Mouse (Mus musculus) CH12.LX (cell line): ENCODE measurements around the gene Etl4. TPM values are rescaled to one million over a fixed set of nuclear protein-coding genes. Genes with fewer than 3 reads are reported as not detected.

Source experiments
- DNase-seq: peaks from one replicate; pipeline ENCODE4 v3.0.0-alpha.2; 2013; ENCODE audit errors: extremely low read depth
- H3K27ac ChIP-seq: 2 replicates; pipeline ENCODE4 v1.5.1; 2012; ENCODE audit warnings: low read depth, mild to moderate bottlenecking, control low read depth, moderate library complexity; ENCODE audit not compliant: insufficient read depth
- H3K27me3 ChIP-seq: replicated peaks from 2 replicates; pipeline ENCODE3; 2012; ENCODE audit warnings: inconsistent platforms
- H3K36me3 ChIP-seq, 2 experiments: replicated peaks in 1 of 2; 2 replicates each; pipeline versions ENCODE3 to v1.6.1; 2012; ENCODE audit warnings: inconsistent platforms in 1 of 2, low read length in 1 of 2, mild to moderate bottlenecking in 1 of 2, mixed read lengths in 1 of 2, moderate library complexity in 1 of 2; ENCODE audit not compliant: control insufficient read depth in 1 of 2, insufficient read depth in 1 of 2
- H3K4me1 ChIP-seq, 2 experiments: 2 replicates each; pipeline ENCODE4 v1.6.1; 2012; ENCODE audit warnings: inconsistent platforms in 1 of 2, moderate library complexity in 1 of 2; ENCODE audit not compliant: insufficient read depth in 2 of 2, control insufficient read depth in 1 of 2
- H3K4me2 ChIP-seq: 2 replicates; pipeline ENCODE4 v1.6.1; 2012; ENCODE audit warnings: low read depth, mild to moderate bottlenecking, control low read depth; ENCODE audit not compliant: poor library complexity, insufficient read depth, severe bottlenecking
- H3K4me3 ChIP-seq, 3 experiments: fragments of 150-350 bp in 1 of 3; sonication (generic) in 1 of 3; replicated peaks in 1 of 3; 2 replicates each; pipeline versions ENCODE3 to v1.5.1; 2011 to 2012; ENCODE audit warnings: low read depth in 2 of 3, low read length in 2 of 3, mild to moderate bottlenecking in 2 of 3, moderate library complexity in 2 of 3, control low read depth in 1 of 3, improper control_type of control experiment in 1 of 3, inconsistent platforms in 1 of 3, mixed read lengths in 1 of 3; ENCODE audit not compliant: poor library complexity in 1 of 3
- H3K79me2 ChIP-seq: replicated peaks from 2 replicates; pipeline ENCODE4 v1.6.1; 2012; ENCODE audit warnings: mild to moderate bottlenecking, moderate library complexity; ENCODE audit not compliant: control insufficient read depth, poor library complexity, insufficient read depth, severe bottlenecking; ENCODE audit errors: extremely low read depth
- H3K9ac ChIP-seq: 2 replicates; pipeline ENCODE4 v1.6.1; 2012; ENCODE audit warnings: low read depth, mild to moderate bottlenecking, control low read depth, moderate library complexity; ENCODE audit not compliant: insufficient read depth
- H3K9me3 ChIP-seq: replicated peaks from 2 replicates; pipeline ENCODE3; 2012; ENCODE audit warnings: low read length, inconsistent platforms, mixed read lengths
- BHLHE40 ChIP-seq: IDR thresholded peaks from 2 replicates; pipeline ENCODE4 v1.6.1; 2011; ENCODE audit warnings: mild to moderate bottlenecking, low read depth, low read length, improper control_type of control experiment
- CHD1 ChIP-seq: IDR thresholded peaks from 2 replicates; pipeline ENCODE4 v1.6.1; 2012; ENCODE audit warnings: low read depth, low read length, improper control_type of control experiment, inconsistent platforms
- CHD2 ChIP-seq: IDR thresholded peaks from 2 replicates; pipeline ENCODE4 v1.6.1; 2011; ENCODE audit warnings: low read length, improper control_type of control experiment
- CTCF ChIP-seq, 2 experiments: IDR thresholded peaks in 1 of 2; conservative IDR thresholded peaks in 1 of 2; 2 replicates each; pipeline ENCODE4 v1.5.1; 2011 to 2012; ENCODE audit warnings: low read depth in 2 of 2, low read length in 2 of 2, improper control_type of control experiment in 1 of 2, inconsistent platforms in 1 of 2, mild to moderate bottlenecking in 1 of 2, moderate library complexity in 1 of 2
- E2F4 ChIP-seq: IDR thresholded peaks from 2 replicates; pipeline ENCODE4 v1.6.1; 2011; ENCODE audit warnings: low read depth, low read length, improper control_type of control experiment; ENCODE audit not compliant: insufficient replicate concordance
- ELF1 ChIP-seq: IDR thresholded peaks from 2 replicates; pipeline ENCODE4 v1.6.1; 2014; ENCODE audit warnings: low read depth, mild to moderate bottlenecking, inconsistent platforms, low read length, improper control_type of control experiment
- EP300 ChIP-seq: IDR thresholded peaks from 2 replicates; pipeline ENCODE4 v1.6.1; 2011; ENCODE audit warnings: low read length, improper control_type of control experiment
- ETS1 ChIP-seq: conservative IDR thresholded peaks from 2 replicates; pipeline ENCODE4 v1.6.1; 2012; ENCODE audit warnings: low read depth, mild to moderate bottlenecking, inconsistent platforms, low read length, improper control_type of control experiment, moderate library complexity
- GABPA ChIP-seq: IDR thresholded peaks from 2 replicates; pipeline ENCODE4 v1.6.1; 2012; ENCODE audit warnings: low read depth, low read length, improper control_type of control experiment, inconsistent platforms; ENCODE audit not compliant: insufficient replicate concordance
- HCFC1 ChIP-seq: IDR thresholded peaks from 2 replicates; pipeline ENCODE4 v1.6.1; 2012; ENCODE audit warnings: low read depth, mild to moderate bottlenecking, inconsistent platforms, low read length, improper control_type of control experiment
- IRF4 ChIP-seq: IDR thresholded peaks from 2 replicates; pipeline ENCODE4 v1.6.1; 2014; ENCODE audit warnings: low read depth, mild to moderate bottlenecking, inconsistent platforms, low read length, improper control_type of control experiment
- JUN ChIP-seq: IDR thresholded peaks from 2 replicates; pipeline ENCODE4 v1.6.1; 2011; ENCODE audit warnings: low read depth, mild to moderate bottlenecking, low read length, improper control_type of control experiment, moderate library complexity; ENCODE audit not compliant: insufficient read depth
- JUND ChIP-seq: conservative IDR thresholded peaks from 2 replicates; pipeline ENCODE4 v1.6.1; 2011; ENCODE audit warnings: low read depth, low read length, improper control_type of control experiment
- KAT2A ChIP-seq: IDR thresholded peaks from 2 replicates; pipeline ENCODE4 v1.6.1; 2012; ENCODE audit warnings: low read length, improper control_type of control experiment, inconsistent platforms; ENCODE audit not compliant: insufficient replicate concordance
- MAFK ChIP-seq: IDR thresholded peaks from 2 replicates; pipeline ENCODE4 v1.6.1; 2011; ENCODE audit warnings: low read length, improper control_type of control experiment; ENCODE audit not compliant: insufficient replicate concordance
- MAX ChIP-seq: IDR thresholded peaks from 2 replicates; pipeline ENCODE4 v1.6.1; 2011; ENCODE audit warnings: low read length, improper control_type of control experiment
- MAZ ChIP-seq: IDR thresholded peaks from 2 replicates; pipeline ENCODE4 v1.6.1; 2012; ENCODE audit warnings: low read depth, mild to moderate bottlenecking, inconsistent platforms, low read length, improper control_type of control experiment, moderate library complexity
- MEF2A ChIP-seq: IDR thresholded peaks from 2 replicates; pipeline ENCODE4 v1.6.1; 2014; ENCODE audit warnings: low read depth, mild to moderate bottlenecking, inconsistent platforms, low read length, improper control_type of control experiment, borderline replicate concordance
- MXI1 ChIP-seq: IDR thresholded peaks from 2 replicates; pipeline ENCODE4 v1.6.1; 2011; ENCODE audit warnings: mild to moderate bottlenecking, low read depth, low read length, improper control_type of control experiment
- MYC ChIP-seq: IDR thresholded peaks from 2 replicates; pipeline ENCODE4 v1.6.1; 2011; ENCODE audit warnings: low read depth, mild to moderate bottlenecking, improper control_type of control experiment, low read length
- NELFE ChIP-seq: IDR thresholded peaks from 2 replicates; pipeline ENCODE4 v1.6.1; 2011; ENCODE audit warnings: low read depth, low read length, improper control_type of control experiment
- NRF1 ChIP-seq: IDR thresholded peaks from 2 replicates; pipeline ENCODE4 v1.6.1; 2014; ENCODE audit warnings: low read depth, mild to moderate bottlenecking, inconsistent platforms, low read length, improper control_type of control experiment, moderate library complexity
- PAX5 ChIP-seq: IDR thresholded peaks from 2 replicates; pipeline ENCODE4 v1.6.1; 2012; ENCODE audit warnings: low read length, inconsistent platforms, mixed read lengths
- POLR2A ChIP-seq: IDR thresholded peaks from 2 replicates; pipeline ENCODE4 v1.6.1; 2011; ENCODE audit warnings: low read depth, mild to moderate bottlenecking, improper control_type of control experiment, low read length
- POLR2AphosphoS2 ChIP-seq: IDR thresholded peaks from 2 replicates; pipeline ENCODE4 v1.6.1; 2011; ENCODE audit warnings: low read depth, low read length, improper control_type of control experiment
- RAD21 ChIP-seq: IDR thresholded peaks from 2 replicates; pipeline ENCODE4 v1.6.1; 2011; ENCODE audit warnings: low read depth, mild to moderate bottlenecking, low read length, improper control_type of control experiment, moderate library complexity
- RCOR1 ChIP-seq: conservative IDR thresholded peaks from 2 replicates; pipeline ENCODE4 v1.6.1; 2012; ENCODE audit warnings: low read depth, mild to moderate bottlenecking, inconsistent platforms, low read length, improper control_type of control experiment
- SIN3A ChIP-seq: IDR thresholded peaks from 2 replicates; pipeline ENCODE4 v1.6.1; 2012; ENCODE audit warnings: low read length, improper control_type of control experiment, inconsistent platforms
- SMC3 ChIP-seq: IDR thresholded peaks from 2 replicates; pipeline ENCODE4 v1.6.1; 2011; ENCODE audit warnings: low read depth, low read length, improper control_type of control experiment
- TBP ChIP-seq: conservative IDR thresholded peaks from 2 replicates; pipeline ENCODE4 v1.6.1; 2011; ENCODE audit warnings: low read depth, low read length, improper control_type of control experiment
- TCF12 ChIP-seq: IDR thresholded peaks from 2 replicates; pipeline ENCODE4 v1.6.1; 2014; ENCODE audit warnings: low read depth, mild to moderate bottlenecking, inconsistent platforms, low read length, improper control_type of control experiment
- UBTF ChIP-seq: IDR thresholded peaks from 2 replicates; pipeline ENCODE4 v1.6.1; 2012; ENCODE audit warnings: low read depth, mild to moderate bottlenecking, inconsistent platforms, low read length, improper control_type of control experiment, moderate library complexity
- USF1 ChIP-seq: IDR thresholded peaks from 2 replicates; pipeline ENCODE4 v1.6.1; 2014; ENCODE audit warnings: low read depth, mild to moderate bottlenecking, inconsistent platforms, low read length, improper control_type of control experiment
- USF2 ChIP-seq: conservative IDR thresholded peaks from 2 replicates; pipeline ENCODE4 v1.6.1; 2011; ENCODE audit warnings: low read depth, low read length, improper control_type of control experiment
- ZC3H11A ChIP-seq: IDR thresholded peaks from 2 replicates; pipeline ENCODE4 v1.6.1; 2012; ENCODE audit warnings: low read depth, mild to moderate bottlenecking, inconsistent platforms, low read length, improper control_type of control experiment
- ZKSCAN1 ChIP-seq: IDR thresholded peaks from 2 replicates; pipeline ENCODE4 v1.6.1; 2012; ENCODE audit warnings: low read depth, inconsistent platforms, low read length, improper control_type of control experiment, borderline replicate concordance
- ZMIZ1 ChIP-seq: IDR thresholded peaks from 2 replicates; pipeline ENCODE4 v1.6.1; 2012; ENCODE audit warnings: low read depth, mild to moderate bottlenecking, inconsistent platforms, low read length, improper control_type of control experiment
- ZNF384 ChIP-seq: IDR thresholded peaks from 2 replicates; pipeline ENCODE4 v1.6.1; 2012; ENCODE audit warnings: low read depth, low read length, improper control_type of control experiment, inconsistent platforms
- dilution Hi-C: fragments of 300-500 bp; cut with MboI; formaldehyde crosslinking; loops from 2 replicates; pipeline ENCODE4 v1.14.3; 2020; ENCODE audit warnings: low sequenced_read_pairs; ENCODE audit not compliant: extremely low pct_unique_long_range_greater_than_20kb, extremely low pct_ligation_motif_present
- in situ Hi-C: fragments of 300-500 bp; cut with MboI; formaldehyde crosslinking; loops from 3 replicates; pipeline ENCODE4 v1.14.3; 2019; ENCODE audit warnings: low sequenced_read_pairs, low pct_ligation_motif_present, low pct_unique_long_range_greater_than_20kb, mixed read lengths
- polyA plus RNA-seq: library from polyadenylated mRNA; unstranded; fragments of >175 nt; gene quantifications from 2 replicates; pipeline ENCODE4 v1.2.1, GENCODE M21; 2012; ENCODE audit warnings: low read depth; ENCODE audit not compliant: insufficient read length
- total RNA-seq, 2 experiments: library from RNA; depleted of rRNA; stranded (reverse); fragments of 300-350 nt in 1 of 2; fragments of >200 nt in 1 of 2; gene quantifications; 2 replicates each; pipeline ENCODE4 v1.2.3; 2012 to 2014

Gene Etl4
- total and polyA plus RNA-seq, 3 experiments, result 7.2 to 18.6 (median 11.7) TPM

DNA sequence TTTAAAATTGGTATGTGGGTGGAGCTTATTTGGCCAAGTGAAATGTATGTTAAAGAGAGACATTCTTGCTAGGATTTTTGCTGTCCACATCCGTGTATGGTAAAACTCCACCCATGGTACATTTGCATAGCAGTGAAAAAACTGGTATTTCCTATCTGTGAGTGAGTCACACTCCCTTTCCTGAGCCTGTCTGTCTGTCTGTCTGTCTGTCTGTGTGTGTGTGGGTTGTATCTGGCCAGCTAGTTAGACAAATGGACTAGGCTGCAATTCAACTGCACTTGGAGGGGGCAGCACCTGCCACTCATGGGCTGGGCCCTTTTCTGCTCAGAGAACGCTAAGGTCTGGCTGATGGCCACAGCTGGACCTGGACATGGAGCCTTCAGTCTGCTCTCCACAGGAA lies 650.1 kb downstream of the Etl4 start:
- TF ChIP-seq ZMIZ1, result no peak
- no peak for TF ChIP-seq MAFK
- no peak for TF ChIP-seq CHD1
- no peak for TF ChIP-seq PAX5
- TF ChIP-seq TBP, result peak; percentile 83
- TF ChIP-seq ZKSCAN1, result no peak
- no peak for TF ChIP-seq KAT2A
- no peak for TF ChIP-seq ZC3H11A
- TF ChIP-seq USF1, result no peak
- TF ChIP-seq E2F4, result no peak
- peak; percentile 31 for TF ChIP-seq RAD21
- TF ChIP-seq NELFE, result peak; percentile 50
- peak; percentile 93 for TF ChIP-seq ZNF384
- TF ChIP-seq MEF2A, result peak; percentile 38; the same call in 1 of the 2 replicates
- TF ChIP-seq IRF4, result peak; percentile 63
- TF ChIP-seq MAX, result no peak; the same call in 1 of the 2 replicates
- TF ChIP-seq CHD2, result no peak
- TF ChIP-seq UBTF, result peak; percentile 32; the same call in 1 of the 2 replicates
- TF ChIP-seq ELF1, result peak; percentile 69; the same call in 1 of the 2 replicates
- peak; percentile 55; the same call in 1 of the 2 replicates for TF ChIP-seq MAZ
- TF ChIP-seq HCFC1, result 0 out of 2 replicates have a peak, but pooled peaks have one; percentile 12
- TF ChIP-seq JUN, result peak; percentile 59
- TF ChIP-seq GABPA, result no peak
- peak; percentile 41 for TF ChIP-seq SMC3
- peak; percentile 71 for TF ChIP-seq ETS1
- no peak; the same call in 1 of the 2 replicates for TF ChIP-seq MYC
- TF ChIP-seq BHLHE40, result peak; percentile 50; the same call in 1 of the 2 replicates
- TF ChIP-seq SIN3A, result peak; percentile 29; the same call in 1 of the 2 replicates
- TF ChIP-seq TCF12, result peak; percentile 59; the same call in 1 of the 2 replicates
- TF ChIP-seq POLR2AphosphoS2, result no peak
- no peak for TF ChIP-seq NRF1
- TF ChIP-seq JUND, result no peak
- peak in 1 of 2 experiments; percentile 54; a peak in 2 of 4 replicates for TF ChIP-seq CTCF (conservative IDR thresholded peaks at IDR 0.05 in 1 of 2, IDR thresholded peaks at IDR 0.05 in 1 of 2; ENCODE audit: low read depth in 2 of 2, low read length in 2 of 2)
- no peak; the same call in 1 of the 2 replicates for TF ChIP-seq USF2
- no peak for TF ChIP-seq RCOR1
- TF ChIP-seq POLR2A, result peak; percentile 59
- TF ChIP-seq EP300, result no peak
- no peak for TF ChIP-seq MXI1
- Histone ChIP-seq H3K27me3 (no peaks in the 10 kb centered on the region), H3K4me3 (peak overlapping the region; percentile 60 to 66 (median 64)), H3K4me1 (peaks cover 6 to 44% of the 10 kb centered on the region in 2 experiments; a peak in 3 of 4 replicates), H3K4me2 (peak overlapping the region; percentile 62), H3K9ac (peak overlapping the region; percentile 73; the same call in 1 of the 2 replicates), H3K79me2 (peaks cover 7% of the 10 kb centered on the region; the same call in 1 of the 2 replicates), H3K27ac (peak overlapping the region; percentile 57), H3K36me3 (peaks cover 0 to 7% of the 10 kb centered on the region in 2 experiments), H3K9me3 (no peaks in the 10 kb centered on the region)
- peak; percentile 87 for DNase-seq
- dilution Hi-C loops, result no loop called here
- in situ Hi-C loops, result loop anchor here (5.0 kb wide), 1 partner anchor 37 kb away; no protein-coding TSS in a partner anchor
